Mouse (Mus musculus) liver, embryonic 12.5 days (tissue): ENCODE measurements at regions not wholly inside any gene's neighbourhood (a gene's known extent, or its start where the extent isn't known, plus 50 kb on each side); places are given as distances from the start of the nearest gene placed in this dataset.

Experiments used
- ATAC-seq: fragments of 200-750 bp; cut with Nextera tagmentation; 2 replicates; pipeline ENCODE4 v1.8.0; 2017; ENCODE audit warnings: moderate number of reproducible peaks, mild to moderate bottlenecking, moderate library complexity
- H3K27ac ChIP-seq: fragments of 300-500 bp; sonication (generic); 2 replicates; pipeline ENCODE4 v1.5.1; 2016; ENCODE audit warnings: mild to moderate bottlenecking
- H3K27me3 ChIP-seq: fragments of 300-500 bp; sonication (generic); replicated peaks from 2 replicates; pipeline ENCODE4 v1.6.1; 2016; ENCODE audit warnings: mild to moderate bottlenecking, moderate library complexity
- H3K36me3 ChIP-seq: fragments of 300-500 bp; sonication (generic); 2 replicates; pipeline ENCODE4 v1.6.1; 2016; ENCODE audit warnings: mild to moderate bottlenecking, moderate library complexity
- H3K4me1 ChIP-seq: fragments of 300-500 bp; sonication (generic); 2 replicates; pipeline ENCODE4 v1.6.1; 2016
- H3K4me2 ChIP-seq: fragments of 300-500 bp; sonication (generic); 2 replicates; pipeline ENCODE4 v1.6.1; 2016; ENCODE audit warnings: mild to moderate bottlenecking, moderate library complexity
- H3K4me3 ChIP-seq: fragments of 300-500 bp; sonication (generic); 2 replicates; pipeline ENCODE4 v1.5.1; 2016; ENCODE audit warnings: mild to moderate bottlenecking, moderate library complexity
- H3K9ac ChIP-seq: fragments of 300-500 bp; sonication (generic); 2 replicates; pipeline ENCODE4 v1.6.1; 2016; ENCODE audit warnings: mild to moderate bottlenecking, moderate library complexity
- H3K9me3 ChIP-seq: fragments of 300-500 bp; sonication (generic); replicated peaks from 2 replicates; pipeline ENCODE4 v1.6.1; 2016; ENCODE audit warnings: mild to moderate bottlenecking, moderate library complexity
- WGBS: fragments of 180-500 bp; shearing (Covaris S2); methylation state at CpG from one replicate; pipeline ENCODE4 v1.1.7; 2016; ENCODE audit not compliant: insufficient replicate concordance; 5-methylcytosine and 5-hydroxymethylcytosine counted together

- H3K36me3 ChIP-seq: no peaks in the 10 kb centered on the region
- 32% methylated on average over 5 of the region's 5 CpGs for WGBS
- H3K27me3 ChIP-seq: peaks cover 20% of the 10 kb centered on the region; the same call in 1 of the 2 replicates
- H3K27ac ChIP-seq: no peak overlapping the region
- no peak overlapping the region for H3K9ac ChIP-seq
- H3K9me3 ChIP-seq: no peaks in the 10 kb centered on the region
- no peak overlapping the region for H3K4me3 ChIP-seq
- ATAC-seq: no peak
- no peak overlapping the region for H3K4me2 ChIP-seq
- H3K4me1 ChIP-seq: peaks cover 1% of the 10 kb centered on the region
Measured at GRCm38 (mm10) chr10:41018888-41019287, 53.2 kb downstream of the Gpr6 start.

- Histone ChIP-seq H3K4me3 (no peak overlapping the region), H3K9ac (no peak overlapping the region), H3K27ac (no peak overlapping the region), H3K9me3 (no peaks in the 10 kb centered on the region), H3K4me2 (no peak overlapping the region), H3K36me3 (no peaks in the 10 kb centered on the region), H3K27me3 (peaks cover 23% of the 10 kb centered on the region; the same call in 1 of the 2 replicates), H3K4me1 (no peaks in the 10 kb centered on the region)
- WGBS: 49% methylated on average over 7 of the region's 7 CpGs
- no peak for ATAC-seq
Measured at GRCm38 (mm10) chr10:41016547-41016946, 55.5 kb downstream of the Gpr6 start.

GRCm38 (mm10) chr10:41015654-41016053, 56.4 kb downstream of the Gpr6 start:
- no peaks in the 10 kb centered on the region for H3K4me1 ChIP-seq
- 28% methylated on average over 4 of the region's 4 CpGs for WGBS
- no peak overlapping the region for H3K27ac ChIP-seq
- no peak overlapping the region for H3K4me2 ChIP-seq
- peak; percentile 64; the same call in 1 of the 2 replicates for ATAC-seq
- peaks cover 23% of the 10 kb centered on the region; the same call in 1 of the 2 replicates for H3K27me3 ChIP-seq
- no peak overlapping the region for H3K9ac ChIP-seq
- H3K36me3 ChIP-seq: no peaks in the 10 kb centered on the region
- H3K9me3 ChIP-seq: no peaks in the 10 kb centered on the region
- no peak overlapping the region for H3K4me3 ChIP-seq

- H3K4me3 ChIP-seq: no peak overlapping the region
- no peaks in the 10 kb centered on the region for H3K9me3 ChIP-seq
- H3K9ac ChIP-seq: no peak overlapping the region
- no peak overlapping the region for H3K27ac ChIP-seq
- WGBS: 57% methylated on average over 2 of the region's 2 CpGs
- ATAC-seq: no peak
- H3K4me1 ChIP-seq: peaks cover 30% of the 10 kb centered on the region
- no peak overlapping the region for H3K4me2 ChIP-seq
- peaks cover 6% of the 10 kb centered on the region; the same call in 1 of the 2 replicates for H3K27me3 ChIP-seq
- H3K36me3 ChIP-seq: no peaks in the 10 kb centered on the region
Measured at GRCm38 (mm10) chr10:41010585-41010984, 61.5 kb downstream of the Gpr6 start.

- Histone ChIP-seq H3K27me3 (no peaks in the 10 kb centered on the region; the same call in 1 of the 2 replicates), H3K36me3 (no peaks in the 10 kb centered on the region), H3K4me1 (peaks cover 42% of the 10 kb centered on the region), H3K4me3 (no peak overlapping the region), H3K9me3 (no peaks in the 10 kb centered on the region), H3K27ac (peak overlapping the region; percentile 88; the same call in 1 of the 2 replicates), H3K4me2 (no peak overlapping the region), H3K9ac (0 out of 2 replicates have a peak overlapping the region, but pooled peaks have one; percentile 59)
- 56% methylated on average over 3 of the region's 3 CpGs for WGBS
- peak; percentile 51; the same call in 1 of the 2 replicates for ATAC-seq
Measured at GRCm38 (mm10) chr10:41007866-41008265, 64.2 kb downstream of the Gpr6 start.

- no peak overlapping the region for H3K4me3 ChIP-seq
- H3K4me2 ChIP-seq: peak overlapping the region; percentile 58
Measured at GRCm38 (mm10) chr10:41006634-41007033, 65.5 kb downstream of the Gpr6 start.

GRCm38 (mm10) chr10:41005776-41006175, 66.3 kb downstream of the Gpr6 start:
- ATAC-seq: no peak
- Histone ChIP-seq H3K27ac (peak overlapping the region; percentile 88), H3K4me2 (no peak overlapping the region), H3K27me3 (peaks cover 4% of the 10 kb centered on the region; the same call in 1 of the 2 replicates), H3K36me3 (no peaks in the 10 kb centered on the region), H3K9me3 (no peaks in the 10 kb centered on the region), H3K9ac (peak overlapping the region; percentile 49; the same call in 1 of the 2 replicates), H3K4me3 (no peak overlapping the region), H3K4me1 (peaks cover 42% of the 10 kb centered on the region)
- WGBS: 88% methylated on average over 9 of the region's 9 CpGs

More at GRCm38 (mm10) chr10:41006634-41007033, 65.5 kb downstream of the Gpr6 start:
- H3K36me3 ChIP-seq: no peaks in the 10 kb centered on the region
- H3K4me1 ChIP-seq: peaks cover 42% of the 10 kb centered on the region
- WGBS: 32% methylated on average over 9 of the region's 9 CpGs
- H3K9ac ChIP-seq: peak overlapping the region; percentile 59
- peaks cover 4% of the 10 kb centered on the region; the same call in 1 of the 2 replicates for H3K27me3 ChIP-seq
- ATAC-seq: peak; percentile 99
- no peaks in the 10 kb centered on the region for H3K9me3 ChIP-seq
- H3K27ac ChIP-seq: peak overlapping the region; percentile 88

- Histone ChIP-seq H3K27ac (peak overlapping the region; percentile 88; the same call in 1 of the 2 replicates), H3K4me1 (peaks cover 42% of the 10 kb centered on the region), H3K36me3 (no peaks in the 10 kb centered on the region), H3K27me3 (peaks cover 4% of the 10 kb centered on the region; the same call in 1 of the 2 replicates), H3K9me3 (no peaks in the 10 kb centered on the region), H3K9ac (no peak overlapping the region), H3K4me2 (no peak overlapping the region), H3K4me3 (no peak overlapping the region)
- no peak for ATAC-seq
- WGBS: 61% methylated on average over 3 of the region's 3 CpGs
Measured at GRCm38 (mm10) chr10:41004753-41005152, 67.3 kb downstream of the Gpr6 start.

GRCm38 (mm10) chr10:41004044-41004689, 67.9 kb downstream of the Gpr6 start:
- Histone ChIP-seq H3K4me1 (peaks cover 42% of the 10 kb centered on the region), H3K27me3 (peaks cover 4% of the 10 kb centered on the region; the same call in 1 of the 2 replicates), H3K9ac (no peak overlapping the region), H3K4me2 (no peak overlapping the region), H3K27ac (no peak overlapping the region), H3K4me3 (no peak overlapping the region), H3K36me3 (no peaks in the 10 kb centered on the region), H3K9me3 (no peaks in the 10 kb centered on the region)
- peak; percentile 48 for ATAC-seq
- WGBS: 31% methylated on average over 7 of the region's 7 CpGs

GRCm38 (mm10) chr10:41003197-41003596, 68.9 kb downstream of the Gpr6 start:
- no peak overlapping the region for H3K27ac ChIP-seq
- peaks cover 38% of the 10 kb centered on the region for H3K4me1 ChIP-seq
- no peak overlapping the region for H3K4me3 ChIP-seq
- no peaks in the 10 kb centered on the region for H3K9me3 ChIP-seq
- peaks cover 4% of the 10 kb centered on the region; the same call in 1 of the 2 replicates for H3K27me3 ChIP-seq
- ATAC-seq: no peak
- H3K36me3 ChIP-seq: no peaks in the 10 kb centered on the region
- no peak overlapping the region for H3K9ac ChIP-seq
- WGBS: 70% methylated on average over 3 of the region's 3 CpGs
- H3K4me2 ChIP-seq: no peak overlapping the region

GRCm38 (mm10) chr10:41000965-41001364, 71.1 kb downstream of the Gpr6 start:
- no peak overlapping the region for H3K9ac ChIP-seq
- H3K27ac ChIP-seq: no peak overlapping the region
- no peaks in the 10 kb centered on the region for H3K36me3 ChIP-seq
- H3K4me3 ChIP-seq: no peak overlapping the region
- H3K27me3 ChIP-seq: peaks cover 4% of the 10 kb centered on the region; the same call in 1 of the 2 replicates
- no peaks in the 10 kb centered on the region for H3K9me3 ChIP-seq
- WGBS: 58% methylated on average over 4 of the region's 4 CpGs
- peaks cover 16% of the 10 kb centered on the region for H3K4me1 ChIP-seq
- H3K4me2 ChIP-seq: no peak overlapping the region
- no peak for ATAC-seq

GRCm38 (mm10) chr10:40999486-40999885, 72.6 kb downstream of the Gpr6 start:
- H3K27ac ChIP-seq: no peak overlapping the region
- no peak overlapping the region for H3K4me2 ChIP-seq
- H3K9me3 ChIP-seq: no peaks in the 10 kb centered on the region
- 68% methylated on average over 12 of the region's 12 CpGs for WGBS
- H3K36me3 ChIP-seq: no peaks in the 10 kb centered on the region
- ATAC-seq: no peak
- peaks cover under 1% of the 10 kb centered on the region; the same call in 1 of the 2 replicates for H3K4me1 ChIP-seq
- no peak overlapping the region for H3K4me3 ChIP-seq
- H3K27me3 ChIP-seq: peaks cover 4% of the 10 kb centered on the region; the same call in 1 of the 2 replicates
- H3K9ac ChIP-seq: no peak overlapping the region
